Mouse (Mus musculus) megakaryocyte, embryonic 14.5 days (primary cell): ENCODE measurements around the gene Kcns1. TPM values are rescaled to one million over a fixed set of nuclear protein-coding genes. Genes with fewer than 3 reads are reported as not detected.

Experiments
- H3K27me3 ChIP-seq: replicated peaks from 2 replicates; pipeline ENCODE3; 2012; ENCODE audit warnings: inconsistent platforms
- H3K36me3 ChIP-seq: replicated peaks from 2 replicates; pipeline ENCODE3; 2012; ENCODE audit warnings: low read length, inconsistent platforms, mixed read lengths
- H3K4me1 ChIP-seq: 2 replicates; pipeline ENCODE4 v1.6.1; 2012; ENCODE audit warnings: inconsistent platforms
- H3K4me3 ChIP-seq: replicated peaks from 2 replicates; pipeline ENCODE3; 2012; ENCODE audit warnings: moderate library complexity, mild to moderate bottlenecking, inconsistent platforms
- H3K9me3 ChIP-seq: 2 replicates; pipeline ENCODE4 v1.6.1; 2012; ENCODE audit warnings: inconsistent platforms
- FLI1 ChIP-seq: IDR thresholded peaks from 2 replicates; pipeline ENCODE4 v1.6.1; 2012; ENCODE audit warnings: low read length, inconsistent platforms, mixed read lengths
- GATA1 ChIP-seq: IDR thresholded peaks from 3 replicates; pipeline ENCODE4 v1.6.1; 2012; ENCODE audit warnings: mixed read lengths, low read length, inconsistent platforms, borderline replicate concordance
- polyA plus RNA-seq: library from polyadenylated mRNA; stranded (reverse); fragments of >175 nt; gene quantifications from 2 replicates; pipeline ENCODE4 v1.2.3, GENCODE M21; 2012; ENCODE audit warnings: low replicate concordance; ENCODE audit not compliant: insufficient read depth

The Kcns1 gene
- polyA plus RNA-seq, 1 experiment = not detected

- no peak overlapping the region for H3K4me3 ChIP-seq
- no peaks in the 10 kb centered on the region for H3K27me3 ChIP-seq
- TF ChIP-seq FLI1 (no peak), GATA1 (no peak)
- H3K9me3 ChIP-seq = no peaks in the 10 kb centered on the region
- peaks cover 6% of the 10 kb centered on the region; the same call in 1 of the 2 replicates for H3K4me1 ChIP-seq
- H3K36me3 ChIP-seq = peaks cover 99% of the 10 kb centered on the region
These were observed 18.6 kb downstream of the Kcns1 start for GRCm38 (mm10) chr2:164152341-164152740.

GRCm38 (mm10) chr2:164150086-164150760, 20.7 kb downstream of the Kcns1 start:
- H3K4me3 ChIP-seq = no peak overlapping the region
- TF ChIP-seq FLI1 = no peak
- TF ChIP-seq GATA1 = no peak
- H3K36me3 ChIP-seq = peaks cover 100% of the 10 kb centered on the region
- no peaks in the 10 kb centered on the region for H3K27me3 ChIP-seq
- H3K9me3 ChIP-seq = no peaks in the 10 kb centered on the region
- peaks cover 20% of the 10 kb centered on the region for H3K4me1 ChIP-seq

- Histone ChIP-seq H3K4me1 (peaks cover 46% of the 10 kb centered on the region), H3K36me3 (peaks cover 98% of the 10 kb centered on the region), H3K27me3 (no peaks in the 10 kb centered on the region), H3K9me3 (no peaks in the 10 kb centered on the region), H3K4me3 (no peak overlapping the region)
- no peak for TF ChIP-seq FLI1
- no peak for TF ChIP-seq GATA1
These were observed 24.4 kb downstream of the Kcns1 start for GRCm38 (mm10) chr2:164146556-164146955.

- Histone ChIP-seq H3K27me3 (no peaks in the 10 kb centered on the region), H3K4me1 (peaks cover 56% of the 10 kb centered on the region), H3K4me3 (no peak overlapping the region), H3K36me3 (peaks cover 98% of the 10 kb centered on the region), H3K9me3 (no peaks in the 10 kb centered on the region)
- no peak for TF ChIP-seq FLI1
- no peak for TF ChIP-seq GATA1
These were observed 26.4 kb downstream of the Kcns1 start for GRCm38 (mm10) chr2:164144541-164144940.

- H3K4me1 ChIP-seq = peaks cover 52% of the 10 kb centered on the region
- H3K4me3 ChIP-seq = no peak overlapping the region
- H3K9me3 ChIP-seq = no peaks in the 10 kb centered on the region
- no peaks in the 10 kb centered on the region for H3K27me3 ChIP-seq
- peaks cover 94% of the 10 kb centered on the region for H3K36me3 ChIP-seq
- TF ChIP-seq FLI1 (no peak), GATA1 (no peak)
These were observed 26.9 kb downstream of the Kcns1 start for GRCm38 (mm10) chr2:164144025-164144424.

GRCm38 (mm10) chr2:164142021-164142420, 28.9 kb downstream of the Kcns1 start:
- H3K4me1 ChIP-seq = peaks cover 59% of the 10 kb centered on the region
- H3K27me3 ChIP-seq = no peaks in the 10 kb centered on the region
- H3K36me3 ChIP-seq = peaks cover 93% of the 10 kb centered on the region
- no peak overlapping the region for H3K4me3 ChIP-seq
- TF ChIP-seq FLI1 (no peak), GATA1 (no peak)
- no peaks in the 10 kb centered on the region for H3K9me3 ChIP-seq

GRCm38 (mm10) chr2:164137754-164138153, 33.2 kb downstream of the Kcns1 start:
- TF ChIP-seq GATA1 (no peak), FLI1 (no peak)
- Histone ChIP-seq H3K36me3 (peaks cover 90% of the 10 kb centered on the region), H3K4me1 (peaks cover 67% of the 10 kb centered on the region), H3K9me3 (no peaks in the 10 kb centered on the region), H3K27me3 (no peaks in the 10 kb centered on the region), H3K4me3 (no peak overlapping the region)

GRCm38 (mm10) chr2:164136393-164136792, 34.5 kb downstream of the Kcns1 start:
- Histone ChIP-seq H3K4me3 (no peak overlapping the region), H3K36me3 (peaks cover 89% of the 10 kb centered on the region), H3K27me3 (no peaks in the 10 kb centered on the region), H3K9me3 (no peaks in the 10 kb centered on the region), H3K4me1 (peaks cover 59% of the 10 kb centered on the region)
- TF ChIP-seq GATA1 = no peak
- no peak for TF ChIP-seq FLI1

- H3K27me3 ChIP-seq = no peaks in the 10 kb centered on the region
- TF ChIP-seq FLI1 (no peak), GATA1 (no peak)
- peaks cover 59% of the 10 kb centered on the region for H3K4me1 ChIP-seq
- no peaks in the 10 kb centered on the region for H3K9me3 ChIP-seq
- peaks cover 89% of the 10 kb centered on the region for H3K36me3 ChIP-seq
- H3K4me3 ChIP-seq = no peak overlapping the region
These were observed 35.5 kb downstream of the Kcns1 start for GRCm38 (mm10) chr2:164135367-164135766.

- Histone ChIP-seq H3K27me3 (no peaks in the 10 kb centered on the region), H3K4me3 (no peak overlapping the region), H3K36me3 (peaks cover 88% of the 10 kb centered on the region), H3K4me1 (peaks cover 57% of the 10 kb centered on the region), H3K9me3 (no peaks in the 10 kb centered on the region)
- no peak for TF ChIP-seq FLI1
- TF ChIP-seq GATA1 = no peak
These were observed 36.4 kb downstream of the Kcns1 start for GRCm38 (mm10) chr2:164134563-164134962.
